Mouse (Mus musculus) gastrocnemius, adult 2 months (tissue): ENCODE measurements around the gene Il1rl1. TPM values are rescaled to one million over a fixed set of nuclear protein-coding genes. Genes with fewer than 3 reads are reported as not detected.

Source experiments
- DNase-seq: peaks from one replicate; pipeline ENCODE4 v3.0.0; 2022
- H3K27ac ChIP-seq: fragments of 200-600 bp; 2 replicates; pipeline ENCODE4 v1.8.1; 2022; ENCODE audit warnings: mild to moderate bottlenecking
- H3K4me3 ChIP-seq: fragments of 200-600 bp; 2 replicates; pipeline ENCODE4 v1.8.1; 2022; ENCODE audit warnings: mild to moderate bottlenecking, moderate library complexity
- CTCF ChIP-seq: fragments of 200-600 bp; IDR thresholded peaks from 2 replicates; pipeline ENCODE4 v1.8.1; 2022; ENCODE audit warnings: antibody characterized with exemption, mild to moderate bottlenecking, moderate library complexity
- intact Hi-C: fragments of 180-260 bp; cut with DNase I; formaldehyde crosslinking; loops from one replicate; pipeline ENCODE4 v1.15.1; 2025
- total RNA-seq, 2 experiments: library from RNA; stranded (reverse); gene quantifications; 2 replicates each; pipeline ENCODE4 v1.2.3; 2021

The Il1rl1 gene
- total RNA-seq, 2 experiments from 2014 or later, result 1.0 to 1.1 TPM

GRCm38 (mm10) chr1:40414863-40415656, 14.3 kb upstream of the Il1rl1 start:
- Histone ChIP-seq H3K4me3 (no peak overlapping the region), H3K27ac (no peak overlapping the region)
- TF ChIP-seq CTCF, result no peak
- DNase-seq, result no peak
- intact Hi-C loops, result no loop called here

GRCm38 (mm10) chr1:40417034-40417433, 12.3 kb upstream of the Il1rl1 start:
- Histone ChIP-seq H3K27ac (no peak overlapping the region), H3K4me3 (no peak overlapping the region)
- intact Hi-C loops, result no loop called here
- TF ChIP-seq CTCF, result no peak
- no peak for DNase-seq

GRCm38 (mm10) chr1:40418512-40418911, 10.9 kb upstream of the Il1rl1 start:
- Histone ChIP-seq H3K4me3 (no peak overlapping the region), H3K27ac (no peak overlapping the region)
- no peak for DNase-seq
- intact Hi-C loops, result no loop called here
- TF ChIP-seq CTCF, result no peak

GRCm38 (mm10) chr1:40423892-40424291, 5.5 kb upstream of the Il1rl1 start:
- TF ChIP-seq CTCF, result no peak
- intact Hi-C loops, result no loop called here
- no peak for DNase-seq

GRCm38 (mm10) chr1:40427270-40427669, 2.1 kb upstream of the Il1rl1 start:
- intact Hi-C loops, result no loop called here
- no peak overlapping the region for H3K4me3 ChIP-seq
- DNase-seq, result no peak
- TF ChIP-seq CTCF, result no peak
- H3K27ac ChIP-seq, result no peak overlapping the region

More at GRCm38 (mm10) chr1:40423892-40424291, 5.5 kb upstream of the Il1rl1 start:
- H3K27ac ChIP-seq, result no peak overlapping the region
- no peak overlapping the region for H3K4me3 ChIP-seq

- intact Hi-C loops, result no loop called here
- Histone ChIP-seq H3K27ac (no peak overlapping the region), H3K4me3 (no peak overlapping the region)
- TF ChIP-seq CTCF, result no peak
- DNase-seq, result no peak
These were observed 1.5 kb upstream of the Il1rl1 start for GRCm38 (mm10) chr1:40427901-40428300.

GRCm38 (mm10) chr1:40430143-40430834, 919 bp downstream of the Il1rl1 start:
- Histone ChIP-seq H3K27ac (no peak overlapping the region), H3K4me3 (no peak overlapping the region)
- intact Hi-C loops, result no loop called here
- no peak for TF ChIP-seq CTCF
- DNase-seq, result no peak

GRCm38 (mm10) chr1:40432169-40432568, 2.8 kb downstream of the Il1rl1 start:
- Histone ChIP-seq H3K27ac (no peak overlapping the region), H3K4me3 (no peak overlapping the region)
- no peak for TF ChIP-seq CTCF
- no peak for DNase-seq
- intact Hi-C loops, result no loop called here

- intact Hi-C loops, result no loop called here
- no peak for TF ChIP-seq CTCF
- no peak for DNase-seq
These were observed 6.6 kb downstream of the Il1rl1 start for GRCm38 (mm10) chr1:40435936-40436335.

GRCm38 (mm10) chr1:40437340-40437739, 8.0 kb downstream of the Il1rl1 start:
- DNase-seq, result no peak
- no peak overlapping the region for H3K27ac ChIP-seq
- no peak for TF ChIP-seq CTCF
- H3K4me3 ChIP-seq, result no peak overlapping the region
- intact Hi-C loops, result no loop called here

More at GRCm38 (mm10) chr1:40435936-40436335, 6.6 kb downstream of the Il1rl1 start:
- no peak overlapping the region for H3K27ac ChIP-seq
- no peak overlapping the region for H3K4me3 ChIP-seq

GRCm38 (mm10) chr1:40439504-40439903, 10.1 kb downstream of the Il1rl1 start:
- no peak overlapping the region for H3K4me3 ChIP-seq
- no peak for DNase-seq
- no peak for TF ChIP-seq CTCF
- intact Hi-C loops, result no loop called here
- no peak overlapping the region for H3K27ac ChIP-seq

- TF ChIP-seq CTCF, result no peak
- H3K27ac ChIP-seq, result no peak overlapping the region
- intact Hi-C loops, result no loop called here
- DNase-seq, result no peak
- H3K4me3 ChIP-seq, result no peak overlapping the region
These were observed 15.4 kb downstream of the Il1rl1 start for GRCm38 (mm10) chr1:40444800-40445199.
